Mouse (Mus musculus) bone marrow macrophage, adult 2 months (primary cell): ENCODE data around the gene Frmd8.

Experiments
- CTCF ChIP-seq: IDR thresholded peaks from 2 replicates; pipeline ENCODE4 v1.5.1; 2012; ENCODE audit warnings: low read depth, mild to moderate bottlenecking, low read length, moderate library complexity
- POLR2A ChIP-seq: IDR thresholded peaks from 2 replicates; pipeline ENCODE4 v1.6.1; 2012; ENCODE audit warnings: mild to moderate bottlenecking, low read depth, low read length, borderline replicate concordance

DNA sequence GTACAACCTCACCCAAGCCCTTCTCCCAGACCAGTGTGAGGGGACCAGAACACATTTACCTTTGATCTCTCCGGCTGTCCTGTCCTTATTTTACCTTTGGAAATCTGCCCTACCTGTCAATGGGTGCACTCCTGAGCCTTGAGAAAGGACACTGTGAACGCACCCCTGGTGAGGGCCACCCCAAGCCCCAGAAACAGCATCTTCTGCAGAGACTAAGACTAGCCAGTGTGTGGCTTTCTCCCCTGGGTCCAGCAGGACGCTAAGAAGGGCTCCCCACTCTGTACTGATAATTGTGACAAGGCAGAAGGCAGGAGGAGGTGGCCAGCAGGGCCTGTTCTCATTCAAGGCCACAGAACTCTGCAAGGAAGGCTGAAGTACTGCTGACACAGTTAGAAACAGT is 3.8 kb upstream of the Frmd8 start:
- no peak for TF ChIP-seq CTCF
- no peak for TF ChIP-seq POLR2A
